Mouse (Mus musculus) liver, adult 2 months (tissue): ENCODE measurements around the gene Me3. TPM values are rescaled to one million over a fixed set of nuclear protein-coding genes. Genes with fewer than 3 reads are reported as not detected.

Experiments used
- DNase-seq: peaks from one replicate; pipeline ENCODE4 v3.0.0-alpha.2; 2011; ENCODE audit warnings: low read depth, low spot score; ENCODE audit errors: extremely low read depth
- H3K27ac ChIP-seq: fragments of 200-500 bp; replicated peaks from 2 replicates; pipeline ENCODE4 v1.5.1; 2012; ENCODE audit warnings: low read depth, mild to moderate bottlenecking, control low read depth, inconsistent platforms, low read length; ENCODE audit not compliant: insufficient read depth
- H3K27me3 ChIP-seq: fragments of 200-500 bp; 2 replicates; pipeline ENCODE4 v1.6.1; 2012; ENCODE audit warnings: mild to moderate bottlenecking, moderate library complexity, low read length, inconsistent platforms; ENCODE audit not compliant: control insufficient read depth, insufficient read depth
- H3K36me3 ChIP-seq: fragments of 200-500 bp; 2 replicates; pipeline ENCODE4 v1.6.1; 2012; ENCODE audit warnings: low read length, inconsistent platforms; ENCODE audit not compliant: control insufficient read depth, insufficient read depth
- H3K4me1 ChIP-seq: fragments of 200-500 bp; 2 replicates; pipeline ENCODE4 v1.6.1; 2011; ENCODE audit warnings: low read length; ENCODE audit not compliant: control insufficient read depth, insufficient read depth
- H3K4me3 ChIP-seq: fragments of 200-500 bp; 2 replicates; pipeline ENCODE4 v1.5.1; 2011; ENCODE audit warnings: low read depth, mild to moderate bottlenecking, control low read depth, low read length, moderate library complexity; ENCODE audit not compliant: insufficient read depth
- H3K79me2 ChIP-seq: fragments of 200-500 bp; 2 replicates; pipeline ENCODE4 v1.6.1; 2012; ENCODE audit warnings: inconsistent platforms, mild to moderate bottlenecking, low read length, moderate library complexity; ENCODE audit not compliant: control insufficient read depth, insufficient read depth
- H3K9ac ChIP-seq: fragments of 200-500 bp; 2 replicates; pipeline ENCODE4 v1.6.1; 2012; ENCODE audit warnings: low read depth, mild to moderate bottlenecking, control low read depth, inconsistent platforms, low read length
- CTCF ChIP-seq: fragments of 200-500 bp; IDR thresholded peaks from 2 replicates; pipeline ENCODE4 v1.5.1; 2011; ENCODE audit warnings: low read depth, low read length, control low read depth
- POLR2A ChIP-seq: fragments of 200-500 bp; IDR thresholded peaks from 2 replicates; pipeline ENCODE4 v1.6.1; 2011; ENCODE audit warnings: low read length, control low read depth; ENCODE audit not compliant: insufficient read depth; ENCODE audit errors: extremely low read depth
- WGBS: fragments of 180-500 bp; shearing (Covaris S2); methylation state at CpG from one replicate; pipeline ENCODE4 v1.1.7; 2018; 5-methylcytosine and 5-hydroxymethylcytosine counted together
- polyA plus RNA-seq: library from polyadenylated mRNA; depleted of rRNA; stranded (reverse); fragments of >200 nt; gene quantifications from 2 replicates; pipeline ENCODE4 v1.2.3, GENCODE M21; 2012
- total RNA-seq: library from RNA; depleted of rRNA; stranded (reverse); fragments of >200 nt; gene quantifications from 2 replicates; pipeline ENCODE4 v1.2.3, GENCODE M21; 2014

Gene Me3
- total and polyA plus RNA-seq, 2 experiments = 0.06 to 0.28 TPM

GRCm38 (mm10) chr7:89710776-89711175, 78.6 kb downstream of the Me3 start:
- WGBS = 64% methylated on average over 2 of the region's 2 CpGs
- H3K4me3 ChIP-seq = no peak overlapping the region
- no peaks in the 10 kb centered on the region for H3K4me1 ChIP-seq
- H3K36me3 ChIP-seq = no peaks in the 10 kb centered on the region
- TF ChIP-seq POLR2A (no peak), CTCF (no peak)
- no peaks in the 10 kb centered on the region for H3K79me2 ChIP-seq
- no peaks in the 10 kb centered on the region for H3K27me3 ChIP-seq
- no peak for DNase-seq
- no peak overlapping the region for H3K27ac ChIP-seq
- no peak overlapping the region for H3K9ac ChIP-seq

GRCm38 (mm10) chr7:89713059-89713458, 80.9 kb downstream of the Me3 start:
- Histone ChIP-seq H3K36me3 (no peaks in the 10 kb centered on the region), H3K27ac (no peak overlapping the region), H3K79me2 (no peaks in the 10 kb centered on the region), H3K27me3 (no peaks in the 10 kb centered on the region), H3K4me3 (no peak overlapping the region), H3K9ac (no peak overlapping the region), H3K4me1 (peaks cover 5% of the 10 kb centered on the region; the same call in 1 of the 2 replicates)
- no peak for DNase-seq
- TF ChIP-seq POLR2A (no peak), CTCF (no peak)

GRCm38 (mm10) chr7:89716226-89716625, 84.0 kb downstream of the Me3 start:
- Histone ChIP-seq H3K36me3 (no peaks in the 10 kb centered on the region), H3K9ac (no peak overlapping the region), H3K4me3 (no peak overlapping the region), H3K79me2 (no peaks in the 10 kb centered on the region), H3K4me1 (peaks cover 9% of the 10 kb centered on the region; the same call in 1 of the 2 replicates), H3K27me3 (no peaks in the 10 kb centered on the region), H3K27ac (no peak overlapping the region)
- 80% methylated on average over 3 of the region's 3 CpGs for WGBS
- no peak for TF ChIP-seq POLR2A
- no peak for TF ChIP-seq CTCF
- no peak for DNase-seq

- WGBS = 47% methylated on average over 2 of the region's 2 CpGs
- Histone ChIP-seq H3K4me3 (no peak overlapping the region), H3K9ac (no peak overlapping the region), H3K4me1 (peaks cover 9% of the 10 kb centered on the region; the same call in 1 of the 2 replicates), H3K27me3 (no peaks in the 10 kb centered on the region), H3K27ac (no peak overlapping the region), H3K79me2 (no peaks in the 10 kb centered on the region), H3K36me3 (no peaks in the 10 kb centered on the region)
- TF ChIP-seq POLR2A (no peak), CTCF (no peak)
- DNase-seq = peak; percentile 21
These were observed 85.3 kb downstream of the Me3 start for GRCm38 (mm10) chr7:89717521-89717920.

GRCm38 (mm10) chr7:89718264-89718663, 86.1 kb downstream of the Me3 start:
- H3K79me2 ChIP-seq = no peaks in the 10 kb centered on the region
- no peaks in the 10 kb centered on the region for H3K27me3 ChIP-seq
- H3K36me3 ChIP-seq = no peaks in the 10 kb centered on the region
- no peak overlapping the region for H3K27ac ChIP-seq
- H3K4me3 ChIP-seq = no peak overlapping the region
- whole genome bisulfite sequencing = 67% methylated on average over 2 of the region's 2 CpGs
- DNase-seq = no peak
- TF ChIP-seq CTCF = no peak
- TF ChIP-seq POLR2A = no peak
- H3K9ac ChIP-seq = no peak overlapping the region
- peaks cover 9% of the 10 kb centered on the region; the same call in 1 of the 2 replicates for H3K4me1 ChIP-seq

GRCm38 (mm10) chr7:89720256-89720655, 88.1 kb downstream of the Me3 start:
- no peaks in the 10 kb centered on the region for H3K36me3 ChIP-seq
- H3K79me2 ChIP-seq = no peaks in the 10 kb centered on the region
- no peak for TF ChIP-seq CTCF
- TF ChIP-seq POLR2A = no peak
- 83% methylated on average over 2 of the region's 2 CpGs for WGBS
- no peak overlapping the region for H3K4me3 ChIP-seq
- H3K27ac ChIP-seq = no peak overlapping the region
- H3K9ac ChIP-seq = no peak overlapping the region
- H3K27me3 ChIP-seq = no peaks in the 10 kb centered on the region
- no peak for DNase-seq
- peaks cover 9% of the 10 kb centered on the region; the same call in 1 of the 2 replicates for H3K4me1 ChIP-seq
